In genomic region chr1:42041544-42041943, GRCm38 (mm10) we compare ENCODE assay signal across 18 mouse cellular contexts.
"Had no signal": no experiment of that assay in that cellular context is flagged by ENCODE, and none has a peak within 500 bp of the region (broad histone marks: within the 10 kb centered on the region; RNA-seq: fewer than 3 reads in every experiment).

No protein-coding gene starts in this region.

- H3K9ac ChIP-seq: limb, embryonic 12.5 days; limb, embryonic 15.5 days; liver, embryonic 14.5 days; liver, postnatal 0 days; lung, embryonic 15.5 days had no signal

- ATAC-seq: liver, postnatal 0 days had no signal

- H3K4me2 ChIP-seq: limb, embryonic 12.5 days; limb, embryonic 15.5 days; liver, embryonic 11.5 days; lung, embryonic 15.5 days; midbrain, embryonic 11.5 days had no signal

- H3K36me3 ChIP-seq: limb, embryonic 12.5 days; limb, embryonic 15.5 days; lung, embryonic 15.5 days had no signal

- H3K27me3 ChIP-seq: limb, embryonic 12.5 days; limb, embryonic 15.5 days; lung, embryonic 15.5 days had no signal

- H3K4me3 ChIP-seq: limb, embryonic 12.5 days; limb, embryonic 15.5 days; lung, embryonic 15.5 days had no signal

- DNase-seq: kidney, adult 9 months; kidney, postnatal 14 days; kidney, postnatal 4 days; left cerebral cortex, postnatal 4 days; liver, postnatal 0 days; lung, postnatal 14 days; lung, postnatal 4 days; midbrain, embryonic 14.5 days; right cerebral cortex, postnatal 14 days; right cerebral cortex, postnatal 4 days; thymus, postnatal 25 days had no signal

- H3K9me3 ChIP-seq: limb, embryonic 12.5 days; limb, embryonic 15.5 days; lung, embryonic 15.5 days had no signal

- H3K4me1 ChIP-seq: limb, embryonic 12.5 days; limb, embryonic 15.5 days; lung, embryonic 15.5 days had no signal

- H3K27ac ChIP-seq: limb, embryonic 12.5 days; limb, embryonic 15.5 days; liver, embryonic 14.5 days; lung, embryonic 15.5 days; stomach, postnatal 0 days had no signal
